Mouse (Mus musculus): Measurements from ENCODE around the gene Ryr2.

- no peak for TF ChIP-seq CTCF (IDR thresholded peaks at IDR 0.05)
- no peak for TF ChIP-seq EP300 (IDR thresholded peaks at IDR 0.05)
These were observed 410.2 kb downstream of the Ryr2 start for GRCm38 (mm10) chr13:11696496-11696895.

Data from lung, postnatal 0 days (tissue).